Mouse (Mus musculus) gastrocnemius, adult 2 months (tissue): ENCODE data around the gene Acot7. TPM values are rescaled to one million over a fixed set of nuclear protein-coding genes. Genes with fewer than 3 reads are reported as not detected.

Experiments
- DNase-seq: peaks from one replicate; pipeline ENCODE4 v3.0.0; 2022
- H3K27ac ChIP-seq: fragments of 200-600 bp; 2 replicates; pipeline ENCODE4 v1.8.1; 2022; ENCODE audit warnings: mild to moderate bottlenecking
- H3K4me3 ChIP-seq: fragments of 200-600 bp; 2 replicates; pipeline ENCODE4 v1.8.1; 2022; ENCODE audit warnings: mild to moderate bottlenecking, moderate library complexity
- CTCF ChIP-seq: fragments of 200-600 bp; IDR thresholded peaks from 2 replicates; pipeline ENCODE4 v1.8.1; 2022; ENCODE audit warnings: antibody characterized with exemption, mild to moderate bottlenecking, moderate library complexity
- intact Hi-C: fragments of 180-260 bp; cut with DNase I; formaldehyde crosslinking; loops from one replicate; pipeline ENCODE4 v1.15.1; 2025
- total RNA-seq, 2 experiments: library from RNA; stranded (reverse); gene quantifications; 2 replicates each; pipeline ENCODE4 v1.2.3; 2021

The Acot7 gene
- total RNA-seq, 2 experiments from 2014 or later = 12.7 to 22.8 TPM

- intact Hi-C loops = no loop called here
Measured at GRCm38 (mm10) chr4:152270599-152270998, 92.7 kb downstream of the Acot7 start.

GRCm38 (mm10) chr4:152271334-152271733 is 93.4 kb downstream of the Acot7 start:
- H3K4me3 ChIP-seq = no peak overlapping the region
- intact Hi-C loops = no loop called here
- peak overlapping the region; percentile 86; the same call in 1 of the 2 replicates for H3K27ac ChIP-seq
- DNase-seq = no peak
- TF ChIP-seq CTCF = no peak

More at GRCm38 (mm10) chr4:152270599-152270998, 92.7 kb downstream of the Acot7 start:
- peak; percentile 53 for DNase-seq
- peak overlapping the region; percentile 62 for H3K27ac ChIP-seq
- H3K4me3 ChIP-seq = no peak overlapping the region
- TF ChIP-seq CTCF = no peak

- no peak for TF ChIP-seq CTCF
- peak overlapping the region; percentile 86 for H3K27ac ChIP-seq
- intact Hi-C loops = loop anchor here (2.0 kb wide), 1 partner anchor 57 kb away; no protein-coding TSS in a partner anchor
- H3K4me3 ChIP-seq = no peak overlapping the region
- DNase-seq = peak; percentile 56
Measured at GRCm38 (mm10) chr4:152272006-152272405, 94.1 kb downstream of the Acot7 start.

GRCm38 (mm10) chr4:152272449-152273049 is 94.6 kb downstream of the Acot7 start:
- Histone ChIP-seq H3K27ac (peak overlapping the region; percentile 86), H3K4me3 (no peak overlapping the region)
- peak; percentile 53 for TF ChIP-seq CTCF
- intact Hi-C loops = loop anchor here (2.0 kb wide), 1 partner anchor 58 kb away; no protein-coding TSS in a partner anchor
- DNase-seq = peak; percentile 82

- Histone ChIP-seq H3K4me3 (peak overlapping the region; percentile 79), H3K27ac (peak overlapping the region; percentile 86)
- intact Hi-C loops = loop anchor here (2.0 kb wide), 1 partner anchor 58 kb away; no protein-coding TSS in a partner anchor
- no peak for DNase-seq
- no peak for TF ChIP-seq CTCF
Measured at GRCm38 (mm10) chr4:152273191-152273590, 95.3 kb downstream of the Acot7 start.

DNA sequence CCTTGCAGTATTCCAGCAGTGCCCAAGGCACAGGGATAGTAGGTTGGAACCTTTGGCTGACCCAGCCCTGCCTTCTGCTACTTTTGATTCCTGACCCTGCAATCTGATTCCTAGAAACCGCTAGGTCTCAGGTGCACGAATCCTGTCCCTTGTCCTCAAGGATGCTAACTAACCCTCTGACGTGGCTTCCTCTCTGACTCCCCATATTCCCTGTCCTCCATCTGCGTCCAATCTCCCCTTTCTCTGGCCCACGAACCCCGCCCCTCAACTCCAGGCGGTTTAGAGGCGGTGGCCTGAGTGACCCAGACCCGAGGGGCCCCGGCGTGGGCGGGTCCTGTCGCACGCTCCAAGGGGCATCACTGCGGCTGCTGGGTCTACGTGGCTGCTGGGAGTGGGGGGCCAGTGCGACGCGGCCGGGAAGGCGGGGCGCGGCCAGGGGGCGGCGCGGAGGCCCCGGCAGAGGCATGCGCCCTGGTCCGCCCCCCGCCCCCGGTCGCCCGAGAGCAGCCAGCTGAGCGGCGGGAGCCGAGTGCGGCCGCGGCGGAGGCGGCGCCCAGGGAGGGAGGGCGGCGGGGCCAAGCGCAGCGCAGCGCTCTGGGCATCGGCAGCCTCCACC is 95.8 kb downstream of the Acot7 start, which contains the start of gene Gpr153:
Gene Gpr153, plus strand, starts transcription at position 612 of the 616 bp plus-strand sequence.
- Histone ChIP-seq H3K27ac (peak within 1 kb of the TSS; percentile 86), H3K4me3 (peak within 1 kb of the TSS; percentile 79)
- TF ChIP-seq CTCF = no peak
- intact Hi-C loops = loop anchor here (2.0 kb wide), 1 partner anchor 59 kb away; no protein-coding TSS in a partner anchor
- DNase-seq = peak; percentile 83

DNA sequence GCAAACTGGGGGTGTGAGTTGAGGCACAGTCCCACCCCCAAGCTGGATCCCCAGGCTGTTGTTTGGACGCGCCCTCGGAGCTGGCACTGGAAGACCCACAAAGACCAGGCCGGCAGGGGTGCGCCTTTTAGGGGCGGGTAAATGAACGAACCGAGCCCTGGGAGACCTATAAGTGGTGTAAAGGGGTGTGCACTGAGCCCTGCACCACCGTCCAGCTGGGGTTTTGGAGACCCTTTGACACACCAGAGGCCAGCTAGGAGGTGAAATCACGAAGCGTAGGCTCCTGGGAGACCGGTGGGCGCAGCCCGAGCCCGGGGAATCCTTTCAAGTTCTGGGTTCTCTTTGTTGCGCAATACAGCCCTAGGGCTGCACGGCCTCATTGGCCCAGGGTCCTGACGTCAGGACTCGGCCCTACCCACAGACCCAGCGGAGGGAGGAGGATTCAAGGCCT is 96.8 kb downstream of the Acot7 start:
- peak; percentile 70 for DNase-seq
- H3K4me3 ChIP-seq = peak overlapping the region; percentile 79
- TF ChIP-seq CTCF = no peak

GRCm38 (mm10) chr4:152276389-152277347 is 98.7 kb downstream of the Acot7 start:
- Histone ChIP-seq H3K27ac (no peak overlapping the region), H3K4me3 (no peak overlapping the region)
- no peak for DNase-seq
- TF ChIP-seq CTCF = peak; percentile 73
- intact Hi-C loops = no loop called here

More for the DNA sequence above, 96.8 kb downstream of the Acot7 start:
- H3K27ac ChIP-seq = peak overlapping the region; percentile 86
- intact Hi-C loops = no loop called here

GRCm38 (mm10) chr4:152277916-152278315 is 100.0 kb downstream of the Acot7 start:
- Histone ChIP-seq H3K4me3 (no peak overlapping the region), H3K27ac (no peak overlapping the region)
- intact Hi-C loops = no loop called here
- no peak for DNase-seq
- TF ChIP-seq CTCF = peak; percentile 2; the same call in 1 of the 2 replicates

GRCm38 (mm10) chr4:152278986-152279385 is 101.1 kb downstream of the Acot7 start:
- intact Hi-C loops = no loop called here
- H3K4me3 ChIP-seq = no peak overlapping the region
- DNase-seq = no peak
- no peak overlapping the region for H3K27ac ChIP-seq
- TF ChIP-seq CTCF = no peak

DNA sequence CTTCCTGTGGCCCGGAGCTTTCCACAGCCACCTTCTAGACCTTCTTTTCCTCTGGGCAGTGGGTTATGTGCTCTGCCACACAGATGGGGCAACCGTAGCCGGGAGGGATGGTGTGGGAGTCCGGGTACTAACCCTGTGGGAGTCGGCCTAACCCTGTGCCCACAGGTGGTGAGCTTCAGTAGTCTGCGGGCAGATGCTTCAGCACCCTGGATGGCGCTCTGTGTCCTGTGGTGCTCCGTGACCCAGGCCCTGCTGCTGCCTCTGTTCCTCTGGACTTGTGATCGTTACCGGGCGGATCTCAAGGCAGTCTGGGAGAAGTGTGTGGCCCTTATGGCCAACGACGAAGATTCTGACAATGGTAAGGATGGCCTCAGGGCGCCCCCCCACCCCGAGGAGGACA is 103.7 kb downstream of the Acot7 start:
- DNase-seq = no peak
- TF ChIP-seq CTCF = no peak
- no peak overlapping the region for H3K27ac ChIP-seq
- no peak overlapping the region for H3K4me3 ChIP-seq
- intact Hi-C loops = no loop called here

GRCm38 (mm10) chr4:152282721-152283120 is 104.8 kb downstream of the Acot7 start:
- intact Hi-C loops = loop anchor here (1.0 kb wide), 1 partner anchor 68 kb away; no protein-coding TSS in a partner anchor
- H3K4me3 ChIP-seq = peak overlapping the region; percentile 31
- TF ChIP-seq CTCF = no peak

More at GRCm38 (mm10) chr4:152282721-152283120, 104.8 kb downstream of the Acot7 start:
- H3K27ac ChIP-seq = no peak overlapping the region
- no peak for DNase-seq
